15 mouse cellular contexts compared by ENCODE assay signal in the genomic region with DNA sequence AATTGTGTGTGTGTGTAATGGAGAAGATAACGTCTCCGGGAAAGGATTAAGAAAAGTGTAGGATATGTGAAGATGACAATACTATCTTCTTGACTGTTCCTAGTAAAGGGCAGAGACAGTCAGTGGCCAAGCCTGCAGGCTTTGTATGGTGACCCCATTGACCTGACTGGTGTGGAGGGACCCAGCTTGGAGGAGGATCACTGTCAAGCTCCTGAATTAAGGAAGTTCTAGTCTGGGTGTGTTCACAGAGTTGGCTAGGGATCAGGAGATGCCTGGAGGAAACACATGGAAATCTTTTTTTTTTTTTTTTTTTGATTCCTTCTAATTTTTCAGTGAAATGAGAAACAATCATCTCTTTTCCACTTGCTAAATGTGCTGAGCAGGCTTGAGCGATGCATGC. TPM values are rescaled to one million over a fixed set of nuclear protein-coding genes. Genes with fewer than 3 reads are reported as not detected.
DNase-seq lines count a peak whose midpoint lies in the region; ATAC-seq and TF ChIP-seq lines count a peak whose summit lies in the region.
"Had no signal": no experiment of that assay in that cellular context is flagged by ENCODE, and none has a peak within 500 bp of the region (broad histone marks: within the 10 kb centered on the region; RNA-seq: fewer than 3 reads in every experiment).

No protein-coding gene starts in this region.

- no peak overlapping the region; the same call in 1 of the 2 replicates for H3K4me2 ChIP-seq in lung, embryonic 15.5 days
- no peak overlapping the region for H3K4me2 ChIP-seq in kidney, embryonic 15.5 days
- no peak overlapping the region for H3K4me2 ChIP-seq in stomach, embryonic 16.5 days (ENCODE audit: low read depth, low read length)
- H3K4me2 ChIP-seq in forebrain, embryonic 15.5 days (replicated peaks), result no peak overlapping the region
- no peak overlapping the region for H3K4me2 ChIP-seq in midbrain, embryonic 13.5 days (replicated peaks)

- H3K27ac ChIP-seq in gastrocnemius, adult 2 months, result peak overlapping the region; percentile 74
- peak overlapping the region; percentile 84 for H3K27ac ChIP-seq in lung, embryonic 15.5 days
- H3K27ac ChIP-seq in kidney, embryonic 15.5 days, result 0 out of 2 replicates have a peak overlapping the region, but pooled peaks have one; percentile 30
- peak overlapping the region; percentile 87 for H3K27ac ChIP-seq in stomach, embryonic 16.5 days (ENCODE audit: low read length)
- no peak overlapping the region for H3K27ac ChIP-seq in forebrain, embryonic 15.5 days (replicated peaks)
- no peak overlapping the region for H3K27ac ChIP-seq in midbrain, embryonic 13.5 days
- H3K27ac ChIP-seq: liver, embryonic 14.5 days had no signal

- H3K9me3 ChIP-seq in lung, embryonic 15.5 days, result no peaks in the 10 kb centered on the region
- H3K9me3 ChIP-seq in kidney, embryonic 15.5 days (replicated peaks), result no peaks in the 10 kb centered on the region
- no peaks in the 10 kb centered on the region for H3K9me3 ChIP-seq in stomach, embryonic 16.5 days (replicated peaks; ENCODE audit: control insufficient read depth, low read length)
- no peaks in the 10 kb centered on the region for H3K9me3 ChIP-seq in forebrain, embryonic 15.5 days
- no peaks in the 10 kb centered on the region for H3K9me3 ChIP-seq in midbrain, embryonic 13.5 days

- TF ChIP-seq CTCF in gastrocnemius, adult 2 months (IDR thresholded peaks at IDR 0.05), result no peak

- no peaks in the 10 kb centered on the region for H3K36me3 ChIP-seq in lung, embryonic 15.5 days
- no peaks in the 10 kb centered on the region for H3K36me3 ChIP-seq in kidney, embryonic 15.5 days
- H3K36me3 ChIP-seq in stomach, embryonic 16.5 days (ENCODE audit: control insufficient read depth, insufficient read depth, low read length), result no peaks in the 10 kb centered on the region
- H3K36me3 ChIP-seq in forebrain, embryonic 15.5 days, result no peaks in the 10 kb centered on the region
- no peaks in the 10 kb centered on the region for H3K36me3 ChIP-seq in midbrain, embryonic 13.5 days

- 15% methylated on average over 3 of the region's 3 CpGs for WGBS in lung, embryonic 15.5 days
- 78% methylated on average over 3 of the region's 3 CpGs for whole genome bisulfite sequencing in kidney, embryonic 15.5 days
- WGBS in stomach, embryonic 16.5 days, result 42% methylated on average over 3 of the region's 3 CpGs
- WGBS in forebrain, embryonic 15.5 days, result 91% methylated on average over 3 of the region's 3 CpGs
- WGBS in midbrain, embryonic 13.5 days, result 89% methylated on average over 3 of the region's 3 CpGs

- intact Hi-C loops in gastrocnemius, adult 2 months (cut with DNase I), result no loop called here
- intact Hi-C loops in gastrocnemius, postnatal 36 days (cut with DNase I), result no loop called here

- H3K4me1 ChIP-seq in lung, embryonic 15.5 days, result peaks cover 34% of the 10 kb centered on the region
- H3K4me1 ChIP-seq in kidney, embryonic 15.5 days, result peaks cover 27% of the 10 kb centered on the region
- H3K4me1 ChIP-seq in stomach, embryonic 16.5 days (ENCODE audit: control insufficient read depth, insufficient read depth, low read length), result peaks cover 31% of the 10 kb centered on the region
- H3K4me1 ChIP-seq in forebrain, embryonic 15.5 days, result no peaks in the 10 kb centered on the region
- no peaks in the 10 kb centered on the region for H3K4me1 ChIP-seq in midbrain, embryonic 13.5 days (replicated peaks)

- no peak overlapping the region for H3K4me3 ChIP-seq in gastrocnemius, adult 2 months
- H3K4me3 ChIP-seq in lung, embryonic 15.5 days, result no peak overlapping the region
- no peak overlapping the region for H3K4me3 ChIP-seq in kidney, embryonic 15.5 days (replicated peaks)
- no peak overlapping the region for H3K4me3 ChIP-seq in stomach, embryonic 16.5 days (replicated peaks; ENCODE audit: low read length)
- no peak overlapping the region for H3K4me3 ChIP-seq in forebrain, embryonic 15.5 days
- H3K4me3 ChIP-seq in midbrain, embryonic 13.5 days (replicated peaks), result no peak overlapping the region

- H3K27me3 ChIP-seq in lung, embryonic 15.5 days, result no peaks in the 10 kb centered on the region
- 0 out of 2 replicates have a peak, but pooled peaks cover 3% of the 10 kb centered on the region for H3K27me3 ChIP-seq in kidney, embryonic 15.5 days
- H3K27me3 ChIP-seq in stomach, embryonic 16.5 days (ENCODE audit: control insufficient read depth, insufficient read depth, low read length), result no peaks in the 10 kb centered on the region
- H3K27me3 ChIP-seq in forebrain, embryonic 15.5 days, result no peaks in the 10 kb centered on the region
- H3K27me3 ChIP-seq in midbrain, embryonic 13.5 days, result no peaks in the 10 kb centered on the region

- no peak for DNase-seq in gastrocnemius, adult 2 months
- no peak for DNase-seq in gastrocnemius, postnatal 36 days
- DNase-seq in lung, postnatal 4 days, result no peak
- DNase-seq: B cell, adult 2 months; layer of hippocampus, adult 9-11 months; thymus, postnatal 14 days had no signal

- ATAC-seq in lung, embryonic 15.5 days (ENCODE audit: borderline replicate concordance, extremely low read depth, low FRiP score, low TSS enrichment), result peak; percentile 28; the same call in 1 of the 2 replicates
- no peak for ATAC-seq in kidney, embryonic 15.5 days (replicated peaks; ENCODE audit: low FRiP score)
- ATAC-seq in stomach, embryonic 16.5 days (ENCODE audit: insufficient read depth, low FRiP score), result no peak
- no peak for ATAC-seq in forebrain, embryonic 15.5 days (replicated peaks)
- ATAC-seq in midbrain, embryonic 13.5 days, result no peak

- no peak overlapping the region for H3K9ac ChIP-seq in lung, embryonic 15.5 days
- no peak overlapping the region for H3K9ac ChIP-seq in kidney, embryonic 15.5 days
- no peak overlapping the region for H3K9ac ChIP-seq in stomach, embryonic 16.5 days (ENCODE audit: low read length)
- H3K9ac ChIP-seq in forebrain, embryonic 15.5 days (replicated peaks), result no peak overlapping the region
- no peak overlapping the region for H3K9ac ChIP-seq in midbrain, embryonic 13.5 days (replicated peaks)
- H3K9ac ChIP-seq: liver, embryonic 14.5 days had no signal

RNA-seq across cellular contexts. Expression of a gene that starts 35.9 kb away (rescaled TPM):
- total RNA-seq in gastrocnemius, adult 2 months (2021), result not detected
- not detected for total RNA-seq in gastrocnemius, postnatal 36 days (2021)
- 0.09 TPM in 1 of 2 replicates, not detected in the other for polyA plus RNA-seq in lung, embryonic 15.5 days (2015; fragmentation: Nextera tagmentation; extraction: Ambion mirVana)
- 0.08 and 0.12 TPM in 2 replicates for polyA plus RNA-seq in kidney, embryonic 15.5 days (2015; fragmentation: Nextera tagmentation; extraction: Ambion mirVana)
- polyA plus RNA-seq in stomach, embryonic 16.5 days (2015; fragmentation: Nextera tagmentation; extraction: Ambion mirVana), result not detected in 2 replicates
- not detected in 2 replicates for polyA plus RNA-seq in forebrain, embryonic 15.5 days (2015; fragmentation: Nextera tagmentation; extraction: Ambion mirVana)
- polyA plus RNA-seq in midbrain, embryonic 13.5 days (2015; fragmentation: Nextera tagmentation; extraction: Ambion mirVana), result not detected in 2 replicates
- total RNA-seq: adrenal gland, adult 18-20 months had no signal
- polyA plus RNA-seq: frontal cortex, adult 2 months; hindbrain, embryonic 11.5 days; liver, embryonic 14.5 days had no signal

Comparison
In these comparisons a context has a peak if more than half of its experiments do, and no peak if none do; other contexts are left out.
1. H3K27ac ChIP-seq: peak in gastrocnemius, adult 2 months (single experiment), lung, embryonic 15.5 days (single experiment), kidney, embryonic 15.5 days (single experiment) and stomach, embryonic 16.5 days (single experiment); none in forebrain, embryonic 15.5 days (single experiment) and midbrain, embryonic 13.5 days (single experiment).